In the genomic region with DNA sequence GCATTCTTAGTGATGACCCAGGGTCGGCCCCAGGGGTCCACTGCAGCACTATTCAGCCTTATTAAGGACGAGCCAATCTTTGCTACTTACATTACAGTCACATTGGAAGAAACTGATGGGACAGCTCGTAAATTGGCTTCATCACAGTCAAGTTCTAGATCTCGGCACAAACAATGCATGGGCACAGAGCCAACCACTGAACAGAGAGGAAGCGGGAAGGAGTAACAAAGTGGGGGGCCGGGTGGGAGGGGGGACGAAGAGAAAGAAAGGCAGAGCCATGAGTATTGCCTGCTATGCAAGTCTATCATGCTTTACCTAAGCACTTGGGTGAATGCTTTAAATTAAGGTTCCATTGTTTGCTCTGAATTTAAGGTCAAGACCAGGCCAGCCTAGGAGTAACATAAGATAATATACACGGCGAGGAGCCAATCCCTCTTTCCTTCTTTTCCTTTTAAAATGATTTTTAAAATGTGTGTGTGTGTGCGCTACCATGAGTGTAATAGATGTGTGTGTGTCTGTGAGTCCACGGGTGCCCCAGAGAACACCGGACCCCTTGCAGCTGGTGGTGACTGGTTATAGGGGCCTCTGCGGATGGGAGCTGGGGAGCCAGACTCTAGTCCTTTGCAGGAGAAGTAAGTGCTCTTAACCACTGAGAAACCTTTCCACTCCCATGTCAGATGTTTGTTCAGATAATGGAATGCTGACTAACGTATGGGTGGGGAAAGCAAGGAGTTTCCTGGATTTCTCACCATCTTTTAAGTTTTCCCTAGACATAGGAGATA, we compare ENCODE assay signal across 11 mouse cellular contexts. TPM values are rescaled to one million over a fixed set of nuclear protein-coding genes. Genes with fewer than 3 reads are reported as not detected.
DNase-seq lines count a peak whose midpoint lies in the region; ATAC-seq lines count a peak whose summit lies in the region.
"Had no signal": no experiment of that assay in that cellular context is flagged by ENCODE, and none has a peak within 500 bp of the region (broad histone marks: within the 10 kb centered on the region; RNA-seq: fewer than 3 reads in every experiment).

No protein-coding gene starts in this region.

- no peaks in the 10 kb centered on the region for H3K4me1 ChIP-seq in forebrain, embryonic 14.5 days (ENCODE audit: control insufficient read depth, insufficient read depth, low read length)
- no peaks in the 10 kb centered on the region for H3K4me1 ChIP-seq in forebrain, embryonic 13.5 days
- H3K4me1 ChIP-seq in neural tube, embryonic 13.5 days (replicated peaks) = peaks cover 10% of the 10 kb centered on the region; the same call in 1 of the 2 replicates
- H3K4me1 ChIP-seq: liver, embryonic 15.5 days had no signal

- 60% methylated on average over 14 of the region's 14 CpGs for WGBS in forebrain, embryonic 14.5 days
- WGBS in forebrain, embryonic 13.5 days = 56% methylated on average over 14 of the region's 14 CpGs
- WGBS in neural tube, embryonic 13.5 days = 49% methylated on average over 14 of the region's 14 CpGs

- no peak overlapping the region for H3K4me2 ChIP-seq in forebrain, embryonic 14.5 days (ENCODE audit: low read length)
- no peak overlapping the region for H3K4me2 ChIP-seq in forebrain, embryonic 13.5 days
- peak overlapping the region; percentile 11; the same call in 1 of the 2 replicates for H3K4me2 ChIP-seq in neural tube, embryonic 13.5 days
- H3K4me2 ChIP-seq: liver, embryonic 15.5 days had no signal

- H3K27ac ChIP-seq in forebrain, embryonic 14.5 days (ENCODE audit: low read depth, low read length) = no peak overlapping the region
- H3K27ac ChIP-seq in forebrain, embryonic 13.5 days = no peak overlapping the region
- H3K27ac ChIP-seq in neural tube, embryonic 13.5 days (replicated peaks) = no peak overlapping the region
- H3K27ac ChIP-seq: limb, embryonic 10.5 days; liver, embryonic 15.5 days had no signal

- no peaks in the 10 kb centered on the region for H3K9me3 ChIP-seq in forebrain, embryonic 14.5 days (replicated peaks; ENCODE audit: control insufficient read depth, low read length)
- H3K9me3 ChIP-seq in forebrain, embryonic 13.5 days (replicated peaks) = no peaks in the 10 kb centered on the region
- H3K9me3 ChIP-seq in neural tube, embryonic 13.5 days = no peaks in the 10 kb centered on the region
- H3K9me3 ChIP-seq: limb, embryonic 10.5 days had no signal

- DNase-seq in forebrain, embryonic 14.5 days (ENCODE audit: low spot score) = peak; percentile 9
- peak; percentile 44 for DNase-seq in kidney, postnatal 14 days
- no peak for DNase-seq in kidney, adult 11 months
- DNase-seq in heart, postnatal 4 days = peak; percentile 61
- DNase-seq in cerebellum, adult 11-12 months = no peak
- no peak for DNase-seq in urinary bladder, postnatal 25 days (ENCODE audit: low spot score)
- DNase-seq: cerebellum, adult 8-10 months had no signal

- ATAC-seq in forebrain, embryonic 14.5 days = no peak
- no peak for ATAC-seq in forebrain, embryonic 13.5 days
- no peak for ATAC-seq in neural tube, embryonic 13.5 days (ENCODE audit: low read depth)

- H3K27me3 ChIP-seq in forebrain, embryonic 14.5 days (replicated peaks; ENCODE audit: control insufficient read depth, insufficient read depth, low read length) = no peaks in the 10 kb centered on the region
- no peaks in the 10 kb centered on the region for H3K27me3 ChIP-seq in forebrain, embryonic 13.5 days
- H3K27me3 ChIP-seq in neural tube, embryonic 13.5 days = no peaks in the 10 kb centered on the region
- H3K27me3 ChIP-seq: liver, embryonic 15.5 days had no signal

- no peaks in the 10 kb centered on the region for H3K36me3 ChIP-seq in forebrain, embryonic 14.5 days (ENCODE audit: control insufficient read depth, insufficient read depth, low read length)
- H3K36me3 ChIP-seq in forebrain, embryonic 13.5 days (ENCODE audit: poor library complexity, severe bottlenecking) = no peaks in the 10 kb centered on the region
- no peaks in the 10 kb centered on the region for H3K36me3 ChIP-seq in neural tube, embryonic 13.5 days
- H3K36me3 ChIP-seq: limb, embryonic 10.5 days; liver, embryonic 15.5 days had no signal

- no peak overlapping the region for H3K9ac ChIP-seq in forebrain, embryonic 14.5 days (ENCODE audit: low read length)
- H3K9ac ChIP-seq in forebrain, embryonic 13.5 days = no peak overlapping the region
- H3K9ac ChIP-seq in neural tube, embryonic 13.5 days = no peak overlapping the region
- H3K9ac ChIP-seq: liver, embryonic 15.5 days had no signal

- no peak overlapping the region for H3K4me3 ChIP-seq in forebrain, embryonic 14.5 days (ENCODE audit: low read depth, low read length)
- H3K4me3 ChIP-seq in forebrain, embryonic 13.5 days = no peak overlapping the region
- H3K4me3 ChIP-seq in neural tube, embryonic 13.5 days = no peak overlapping the region
- H3K4me3 ChIP-seq: limb, embryonic 10.5 days; liver, embryonic 15.5 days had no signal

RNA-seq across cellular contexts. Expression of gene Etfdh, which starts 53.2 kb away (rescaled TPM):
- polyA plus RNA-seq in forebrain, embryonic 14.5 days (2014; fragmentation: Nextera tagmentation; extraction: Ambion mirVana) = 47.2 and 47.7 TPM in 2 replicates
- 38.7 and 40.4 TPM in 2 replicates for polyA plus RNA-seq in forebrain, embryonic 13.5 days (2015; fragmentation: Nextera tagmentation; extraction: Ambion mirVana)
- 100 to 1,000 TPM; 385 to 407 TPM for total RNA-seq in heart, postnatal 4 days (2021)
- polyA plus RNA-seq in neural tube, embryonic 13.5 days (2015; fragmentation: Nextera tagmentation; extraction: Ambion mirVana) = 49.7 and 51.3 TPM in 2 replicates

RNA-seq across cellular contexts. Expression of gene 4930579G24Rik, which starts 53.7 kb away (rescaled TPM):
- polyA plus RNA-seq in forebrain, embryonic 14.5 days (2014; fragmentation: Nextera tagmentation; extraction: Ambion mirVana) = 10.4 and 11.0 TPM in 2 replicates
- polyA plus RNA-seq in forebrain, embryonic 13.5 days (2015; fragmentation: Nextera tagmentation; extraction: Ambion mirVana) = 15.0 and 15.2 TPM in 2 replicates
- 10 to 100 TPM; 11.9 to 14.9 TPM for total RNA-seq in heart, postnatal 4 days (2021)
- polyA plus RNA-seq in neural tube, embryonic 13.5 days (2015; fragmentation: Nextera tagmentation; extraction: Ambion mirVana) = 10.0 and 11.1 TPM in 2 replicates

RNA-seq across cellular contexts. Expression of gene Rxfp1, which starts 55.1 kb away (rescaled TPM):
- polyA plus RNA-seq in forebrain, embryonic 14.5 days (2014; fragmentation: Nextera tagmentation; extraction: Ambion mirVana) = 0.03 and 0.16 TPM in 2 replicates
- 0.11 TPM in 1 of 2 replicates, not detected in the other for polyA plus RNA-seq in forebrain, embryonic 13.5 days (2015; fragmentation: Nextera tagmentation; extraction: Ambion mirVana)
- 10 to 100 TPM in 1 of 2 experiments, 1 to 10 TPM in 1; 9.3 to 13.3 TPM for total RNA-seq in heart, postnatal 4 days (2021)
- not detected in 2 replicates for polyA plus RNA-seq in neural tube, embryonic 13.5 days (2015; fragmentation: Nextera tagmentation; extraction: Ambion mirVana)
- polyA plus RNA-seq: liver, embryonic 15.5 days had no signal

Comparison
In these comparisons a context has a peak if more than half of its experiments do, and no peak if none do; other contexts are left out.
1. DNase-seq: peak in forebrain, embryonic 14.5 days (single experiment), kidney, postnatal 14 days (single experiment) and heart, postnatal 4 days (single experiment); none in kidney, adult 11 months (single experiment), cerebellum, adult 11-12 months (single experiment) and urinary bladder, postnatal 25 days (single experiment).